ENCODE assay signal across 23 mouse cellular contexts in genomic region chr6:38159576-38159975, GRCm38 (mm10). TPM values are rescaled to one million over a fixed set of nuclear protein-coding genes. Genes with fewer than 3 reads are reported as not detected.
DNase-seq lines count a peak whose midpoint lies in the region; ATAC-seq and TF ChIP-seq lines count a peak whose summit lies in the region.
"Had no signal": no experiment of that assay in that cellular context is flagged by ENCODE, and none has a peak within 500 bp of the region (broad histone marks: within the 10 kb centered on the region; RNA-seq: fewer than 3 reads in every experiment).

No protein-coding gene starts in this region.

- DNase-seq in forebrain, embryonic 14.5 days (ENCODE audit: low spot score): no peak
- no peak for DNase-seq in midbrain, postnatal 0 days (ENCODE audit: low spot score)

- H3K9ac ChIP-seq in forebrain, embryonic 13.5 days: no peak overlapping the region
- H3K9ac ChIP-seq in forebrain, embryonic 14.5 days (ENCODE audit: low read length): no peak overlapping the region
- no peak overlapping the region for H3K9ac ChIP-seq in intestine, embryonic 15.5 days
- H3K9ac ChIP-seq in intestine, postnatal 0 days (ENCODE audit: low read depth, low read length): no peak overlapping the region
- H3K9ac ChIP-seq in midbrain, embryonic 13.5 days (replicated peaks): no peak overlapping the region
- H3K9ac ChIP-seq in midbrain, postnatal 0 days (replicated peaks; ENCODE audit: low read length, poor library complexity, severe bottlenecking): no peak overlapping the region
- H3K9ac ChIP-seq in neural tube, embryonic 13.5 days: no peak overlapping the region
- no peak overlapping the region for H3K9ac ChIP-seq in neural tube, embryonic 15.5 days (replicated peaks)

- H3K4me2 ChIP-seq in forebrain, embryonic 13.5 days: no peak overlapping the region
- H3K4me2 ChIP-seq in forebrain, embryonic 14.5 days (ENCODE audit: low read length): no peak overlapping the region
- H3K4me2 ChIP-seq in intestine, embryonic 15.5 days (replicated peaks): no peak overlapping the region
- H3K4me2 ChIP-seq in intestine, postnatal 0 days (replicated peaks; ENCODE audit: low read depth): no peak overlapping the region
- H3K4me2 ChIP-seq in midbrain, embryonic 13.5 days (replicated peaks): no peak overlapping the region
- no peak overlapping the region for H3K4me2 ChIP-seq in midbrain, postnatal 0 days (ENCODE audit: low read depth, low read length, poor library complexity, severe bottlenecking)
- H3K4me2 ChIP-seq in neural tube, embryonic 13.5 days: no peak overlapping the region
- no peak overlapping the region for H3K4me2 ChIP-seq in neural tube, embryonic 15.5 days

- no peaks in the 10 kb centered on the region for H3K9me3 ChIP-seq in forebrain, embryonic 13.5 days (replicated peaks)
- H3K9me3 ChIP-seq in forebrain, embryonic 14.5 days (replicated peaks; ENCODE audit: control insufficient read depth, low read length): no peaks in the 10 kb centered on the region
- H3K9me3 ChIP-seq in intestine, embryonic 15.5 days: no peaks in the 10 kb centered on the region
- no peaks in the 10 kb centered on the region for H3K9me3 ChIP-seq in intestine, postnatal 0 days (ENCODE audit: control insufficient read depth)
- no peaks in the 10 kb centered on the region for H3K9me3 ChIP-seq in midbrain, embryonic 13.5 days
- H3K9me3 ChIP-seq in midbrain, postnatal 0 days (ENCODE audit: low read length): no peaks in the 10 kb centered on the region
- no peaks in the 10 kb centered on the region for H3K9me3 ChIP-seq in neural tube, embryonic 13.5 days
- no peaks in the 10 kb centered on the region for H3K9me3 ChIP-seq in neural tube, embryonic 15.5 days (replicated peaks)
- H3K9me3 ChIP-seq: forebrain, embryonic 10.5 days; heart, embryonic 10.5 days had no signal

- H3K27me3 ChIP-seq in forebrain, embryonic 13.5 days: no peaks in the 10 kb centered on the region
- H3K27me3 ChIP-seq in forebrain, embryonic 14.5 days (replicated peaks; ENCODE audit: control insufficient read depth, insufficient read depth, low read length): no peaks in the 10 kb centered on the region
- H3K27me3 ChIP-seq in intestine, embryonic 15.5 days (replicated peaks): no peaks in the 10 kb centered on the region
- no peaks in the 10 kb centered on the region for H3K27me3 ChIP-seq in intestine, postnatal 0 days (replicated peaks; ENCODE audit: control insufficient read depth, insufficient read depth, low read length)
- H3K27me3 ChIP-seq in midbrain, embryonic 13.5 days: no peaks in the 10 kb centered on the region
- no peaks in the 10 kb centered on the region for H3K27me3 ChIP-seq in midbrain, postnatal 0 days (ENCODE audit: insufficient read depth, low read length)
- H3K27me3 ChIP-seq in neural tube, embryonic 13.5 days: no peaks in the 10 kb centered on the region
- no peaks in the 10 kb centered on the region for H3K27me3 ChIP-seq in neural tube, embryonic 15.5 days (replicated peaks)

- H3K36me3 ChIP-seq in forebrain, embryonic 13.5 days (ENCODE audit: poor library complexity, severe bottlenecking): peaks cover 43% of the 10 kb centered on the region
- H3K36me3 ChIP-seq in forebrain, embryonic 14.5 days (ENCODE audit: control insufficient read depth, insufficient read depth, low read length): peaks cover 36% of the 10 kb centered on the region
- H3K36me3 ChIP-seq in intestine, embryonic 15.5 days: no peaks in the 10 kb centered on the region
- no peaks in the 10 kb centered on the region for H3K36me3 ChIP-seq in intestine, postnatal 0 days (ENCODE audit: control insufficient read depth, insufficient read depth)
- peaks cover 36% of the 10 kb centered on the region for H3K36me3 ChIP-seq in midbrain, embryonic 13.5 days
- H3K36me3 ChIP-seq in midbrain, postnatal 0 days (ENCODE audit: insufficient read depth, low read length): peaks cover 13% of the 10 kb centered on the region; the same call in 1 of the 2 replicates
- H3K36me3 ChIP-seq in neural tube, embryonic 13.5 days: peaks cover 44% of the 10 kb centered on the region
- H3K36me3 ChIP-seq in neural tube, embryonic 15.5 days: peaks cover 19% of the 10 kb centered on the region

- no peak overlapping the region for H3K4me3 ChIP-seq in forebrain, embryonic 13.5 days
- H3K4me3 ChIP-seq in forebrain, embryonic 14.5 days (ENCODE audit: low read depth, low read length): no peak overlapping the region
- H3K4me3 ChIP-seq in intestine, embryonic 15.5 days (replicated peaks): no peak overlapping the region
- no peak overlapping the region for H3K4me3 ChIP-seq in intestine, postnatal 0 days (ENCODE audit: low read depth, low read length)
- no peak overlapping the region for H3K4me3 ChIP-seq in midbrain, embryonic 13.5 days (replicated peaks)
- no peak overlapping the region for H3K4me3 ChIP-seq in midbrain, postnatal 0 days (ENCODE audit: low read depth, low read length)
- H3K4me3 ChIP-seq in neural tube, embryonic 13.5 days: no peak overlapping the region
- H3K4me3 ChIP-seq in neural tube, embryonic 15.5 days (replicated peaks): no peak overlapping the region
- H3K4me3 ChIP-seq: erythroblast, embryonic 14.5 days; forebrain, embryonic 10.5 days; heart, embryonic 10.5 days had no signal

- TF ChIP-seq CTCF in intestine, postnatal 0 days (IDR thresholded peaks at IDR 0.05; ENCODE audit: low read depth): no peak
- no peak for TF ChIP-seq CTCF in midbrain, postnatal 0 days (IDR thresholded peaks at IDR 0.05)

- H3K4me1 ChIP-seq in forebrain, embryonic 13.5 days: peaks cover 20% of the 10 kb centered on the region
- H3K4me1 ChIP-seq in forebrain, embryonic 14.5 days (ENCODE audit: control insufficient read depth, insufficient read depth, low read length): 0 out of 2 replicates have a peak, but pooled peaks cover 3% of the 10 kb centered on the region
- H3K4me1 ChIP-seq in intestine, embryonic 15.5 days (replicated peaks): peaks cover 3% of the 10 kb centered on the region; the same call in 1 of the 2 replicates
- H3K4me1 ChIP-seq in intestine, postnatal 0 days (replicated peaks; ENCODE audit: control insufficient read depth, insufficient read depth, low read length): no peaks in the 10 kb centered on the region
- H3K4me1 ChIP-seq in midbrain, embryonic 13.5 days (replicated peaks): peaks cover 42% of the 10 kb centered on the region
- H3K4me1 ChIP-seq in midbrain, postnatal 0 days (ENCODE audit: insufficient read depth, low read length): no peaks in the 10 kb centered on the region; the same call in 1 of the 2 replicates
- peaks cover 46% of the 10 kb centered on the region for H3K4me1 ChIP-seq in neural tube, embryonic 13.5 days (replicated peaks)
- H3K4me1 ChIP-seq in neural tube, embryonic 15.5 days: peaks cover 27% of the 10 kb centered on the region

- peak; percentile 22; the same call in 1 of the 2 replicates for ATAC-seq in forebrain, embryonic 13.5 days
- ATAC-seq in forebrain, embryonic 14.5 days: no peak; the same call in 1 of the 2 replicates
- 0 out of 2 replicates have a peak, but pooled peaks have one; percentile 24 for ATAC-seq in intestine, embryonic 15.5 days
- ATAC-seq in intestine, postnatal 0 days: no peak
- peak; percentile 28 for ATAC-seq in midbrain, embryonic 13.5 days
- no peak for ATAC-seq in midbrain, postnatal 0 days (ENCODE audit: low FRiP score)
- ATAC-seq in neural tube, embryonic 13.5 days (ENCODE audit: low read depth): peak; percentile 36; the same call in 1 of the 2 replicates
- ATAC-seq in neural tube, embryonic 15.5 days (ENCODE audit: low FRiP score): no peak; the same call in 1 of the 2 replicates

- no peak overlapping the region for H3K27ac ChIP-seq in forebrain, embryonic 13.5 days
- no peak overlapping the region for H3K27ac ChIP-seq in forebrain, embryonic 14.5 days (ENCODE audit: low read depth, low read length)
- no peak overlapping the region for H3K27ac ChIP-seq in intestine, embryonic 15.5 days
- no peak overlapping the region for H3K27ac ChIP-seq in intestine, postnatal 0 days (ENCODE audit: low read depth, low read length)
- no peak overlapping the region for H3K27ac ChIP-seq in midbrain, embryonic 13.5 days
- H3K27ac ChIP-seq in midbrain, postnatal 0 days (ENCODE audit: low read depth, low read length): no peak overlapping the region
- no peak overlapping the region for H3K27ac ChIP-seq in neural tube, embryonic 13.5 days (replicated peaks)
- no peak overlapping the region for H3K27ac ChIP-seq in neural tube, embryonic 15.5 days (replicated peaks)
- H3K27ac ChIP-seq: heart, embryonic 10.5 days had no signal

- WGBS in forebrain, embryonic 13.5 days: 74% methylated on average over 4 of the region's 4 CpGs
- 76% methylated on average over 4 of the region's 4 CpGs for WGBS in forebrain, embryonic 14.5 days
- 94% methylated on average over 4 of the region's 4 CpGs for WGBS in intestine, embryonic 15.5 days
- WGBS in intestine, postnatal 0 days: 83% methylated on average over 4 of the region's 4 CpGs
- 78% methylated on average over 4 of the region's 4 CpGs for whole genome bisulfite sequencing in midbrain, embryonic 13.5 days
- WGBS in midbrain, postnatal 0 days: 76% methylated on average over 4 of the region's 4 CpGs
- WGBS in neural tube, embryonic 13.5 days: 69% methylated on average over 4 of the region's 4 CpGs
- 76% methylated on average over 4 of the region's 4 CpGs for WGBS in neural tube, embryonic 15.5 days

RNA-seq across cellular contexts. Expression of gene Atp6v0a4, which starts 35.2 kb away (rescaled TPM):
- polyA plus RNA-seq in forebrain, embryonic 13.5 days (2015; fragmentation: Nextera tagmentation; extraction: Ambion mirVana): 0.15 TPM in 1 of 2 replicates, not detected in the other
- not detected in 2 replicates for polyA plus RNA-seq in forebrain, embryonic 14.5 days (2014; fragmentation: Nextera tagmentation; extraction: Ambion mirVana)
- 3.9 and 4.0 TPM in 2 replicates for polyA plus RNA-seq in intestine, embryonic 15.5 days (2015; fragmentation: Nextera tagmentation; extraction: Ambion mirVana)
- polyA plus RNA-seq in intestine, postnatal 0 days (2015; fragmentation: Nextera tagmentation; extraction: Ambion mirVana): 0.26 and 0.37 TPM in 2 replicates
- polyA plus RNA-seq in midbrain, embryonic 13.5 days (2015; fragmentation: Nextera tagmentation; extraction: Ambion mirVana): 0.05 and 0.13 TPM in 2 replicates
- 0.09 and 0.27 TPM in 2 replicates for total RNA-seq in midbrain, postnatal 0 days (2014; rRNA removed)
- 0.26 and 0.30 TPM in 2 replicates for polyA plus RNA-seq in midbrain, postnatal 0 days (2015; fragmentation: Nextera tagmentation; extraction: Ambion mirVana)
- 0.29 and 0.31 TPM in 2 replicates for polyA plus RNA-seq in neural tube, embryonic 13.5 days (2015; fragmentation: Nextera tagmentation; extraction: Ambion mirVana)
- polyA plus RNA-seq in neural tube, embryonic 15.5 days (2015; fragmentation: Nextera tagmentation; extraction: Ambion mirVana): 0.49 and 0.79 TPM in 2 replicates
- polyA plus RNA-seq: erythroblast, embryonic 14.5 days; forebrain, embryonic 10.5 days; heart, embryonic 10.5 days; inflammation-experienced regulatory T-cells, adult 6 months had no signal

RNA-seq across cellular contexts. Expression of gene Tmem213, which starts 50.5 kb away (rescaled TPM):
- polyA plus RNA-seq in forebrain, embryonic 13.5 days (2015; fragmentation: Nextera tagmentation; extraction: Ambion mirVana): not detected in 2 replicates
- polyA plus RNA-seq in forebrain, embryonic 14.5 days (2014; fragmentation: Nextera tagmentation; extraction: Ambion mirVana): not detected in 2 replicates
- polyA plus RNA-seq in intestine, embryonic 15.5 days (2015; fragmentation: Nextera tagmentation; extraction: Ambion mirVana): 0.57 TPM in 1 of 2 replicates, not detected in the other
- polyA plus RNA-seq in intestine, postnatal 0 days (2015; fragmentation: Nextera tagmentation; extraction: Ambion mirVana): not detected in 2 replicates
- 0.27 TPM in 1 of 2 replicates, not detected in the other for polyA plus RNA-seq in midbrain, embryonic 13.5 days (2015; fragmentation: Nextera tagmentation; extraction: Ambion mirVana)
- not detected in 2 replicates for total RNA-seq in midbrain, postnatal 0 days (2014; rRNA removed)
- 0.26 TPM in 1 of 2 replicates, not detected in the other for polyA plus RNA-seq in midbrain, postnatal 0 days (2015; fragmentation: Nextera tagmentation; extraction: Ambion mirVana)
- polyA plus RNA-seq in neural tube, embryonic 13.5 days (2015; fragmentation: Nextera tagmentation; extraction: Ambion mirVana): not detected in 2 replicates
- not detected in 2 replicates for polyA plus RNA-seq in neural tube, embryonic 15.5 days (2015; fragmentation: Nextera tagmentation; extraction: Ambion mirVana)
- total RNA-seq: adrenal gland, postnatal 10 days; common myeloid progenitor, adult 5-6 weeks; gastrocnemius, postnatal 10 days; gastrocnemius, postnatal 4 days; heart, adult 18-20 months; heart, postnatal 10 days; heart, postnatal 4 days; MEL had no signal
- polyA plus RNA-seq: C2C12; erythroblast, embryonic 14.5 days; forebrain, embryonic 10.5 days; heart, embryonic 10.5 days; heart, embryonic 14.5 days; hindbrain, embryonic 16.5 days; inflammation-experienced regulatory T-cells, adult 6 months had no signal

Comparison
In these comparisons a context has a peak if more than half of its experiments do, and no peak if none do; other contexts are left out.
1. ATAC-seq: peak in forebrain, embryonic 13.5 days (single experiment), intestine, embryonic 15.5 days (single experiment), midbrain, embryonic 13.5 days (single experiment) and neural tube, embryonic 13.5 days (single experiment); none in forebrain, embryonic 14.5 days (single experiment), intestine, postnatal 0 days (single experiment), midbrain, postnatal 0 days (single experiment) and neural tube, embryonic 15.5 days (single experiment).